Mouse (Mus musculus): ENCODE results near the gene Prcc. TPM values are rescaled to one million over a fixed set of nuclear protein-coding genes. Genes with fewer than 3 reads are reported as not detected.

Prcc gene
- polyA plus RNA-seq, 1 experiment from 2014 or later: 14.2 TPM

DNA sequence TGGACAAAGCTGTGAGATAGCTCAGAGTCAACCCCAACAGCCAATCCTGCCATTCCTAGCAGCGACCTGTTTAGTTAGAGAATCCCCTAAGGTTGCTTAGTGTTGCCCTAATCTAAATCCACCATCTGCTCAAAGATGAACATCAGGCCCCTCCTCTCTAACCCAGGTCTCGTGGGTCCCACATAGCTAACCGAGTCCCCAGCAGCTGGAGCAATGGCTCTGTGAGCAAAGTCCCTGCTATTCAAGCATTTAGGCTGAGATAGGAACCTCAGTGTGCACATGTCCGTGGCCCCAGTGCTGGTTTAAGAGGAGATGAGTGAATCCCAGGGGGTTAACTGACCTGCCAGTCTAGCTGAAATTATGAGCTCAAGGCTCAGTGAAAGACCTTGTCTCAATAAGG is 39.2 kb downstream of the Prcc start:
- Histone ChIP-seq H3K4me2 (no peak overlapping the region), H3K9me3 (ENCODE audit: low read depth, low read length) (no peaks in the 10 kb centered on the region), H3K27ac (ENCODE audit: low read depth) (no peak overlapping the region), H3K4me3 (ENCODE audit: low read depth, low read length) (no peak overlapping the region), H3K4me1 (ENCODE audit: insufficient read depth) (no peaks in the 10 kb centered on the region), H3K27me3 (ENCODE audit: insufficient read depth, low read length) (no peaks in the 10 kb centered on the region), H3K36me3 (ENCODE audit: insufficient read depth) (no peaks in the 10 kb centered on the region), H3K9ac (no peak overlapping the region)
- no peak for DNase-seq
- 60% methylated on average over 4 of the region's 4 CpGs for WGBS
- TF ChIP-seq CTCF (IDR thresholded peaks at IDR 0.05; ENCODE audit: low read depth): no peak
- no peak for ATAC-seq (ENCODE audit: insufficient read depth)

DNA sequence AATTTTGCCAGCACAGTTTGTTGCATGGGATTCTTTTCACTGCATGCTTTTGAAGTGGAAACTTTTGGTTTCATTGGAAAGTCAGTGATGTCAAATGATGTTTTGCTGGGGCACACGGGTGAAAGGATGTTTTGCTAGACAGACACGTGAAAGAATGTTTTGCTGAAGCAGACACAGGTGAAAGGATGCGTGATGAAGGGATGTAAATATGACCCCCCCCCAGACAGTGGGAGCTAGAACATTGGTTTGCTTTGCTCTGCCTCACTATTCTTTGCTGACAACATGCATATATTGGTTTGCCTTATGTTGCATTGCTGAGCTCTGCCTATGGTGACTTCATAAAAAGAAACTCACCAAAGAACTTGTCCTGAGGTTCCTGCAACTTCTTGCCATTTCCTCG is 40.4 kb downstream of the Prcc start:
- Histone ChIP-seq H3K27ac (ENCODE audit: low read depth) (no peak overlapping the region), H3K4me3 (ENCODE audit: low read depth, low read length) (no peak overlapping the region), H3K9me3 (ENCODE audit: low read depth, low read length) (no peaks in the 10 kb centered on the region), H3K36me3 (ENCODE audit: insufficient read depth) (no peaks in the 10 kb centered on the region), H3K27me3 (ENCODE audit: insufficient read depth, low read length) (no peaks in the 10 kb centered on the region), H3K4me1 (ENCODE audit: insufficient read depth) (no peaks in the 10 kb centered on the region), H3K4me2 (no peak overlapping the region), H3K9ac (no peak overlapping the region)
- DNase-seq (no peak), ATAC-seq (ENCODE audit: insufficient read depth) (no peak)
- 69% methylated on average over 4 of the region's 4 CpGs for WGBS
- no peak for TF ChIP-seq CTCF (IDR thresholded peaks at IDR 0.05; ENCODE audit: low read depth)

GRCm38 (mm10) chr3:87840858-87841257 is 44.5 kb downstream of the Prcc start:
- Histone ChIP-seq H3K27me3 (ENCODE audit: insufficient read depth, low read length) (no peaks in the 10 kb centered on the region), H3K4me2 (no peak overlapping the region), H3K9ac (no peak overlapping the region), H3K36me3 (ENCODE audit: insufficient read depth) (no peaks in the 10 kb centered on the region), H3K9me3 (ENCODE audit: low read depth, low read length) (no peaks in the 10 kb centered on the region), H3K4me3 (ENCODE audit: low read depth, low read length) (no peak overlapping the region), H3K27ac (ENCODE audit: low read depth) (no peak overlapping the region), H3K4me1 (ENCODE audit: insufficient read depth) (no peaks in the 10 kb centered on the region)
- DNase-seq (no peak), ATAC-seq (ENCODE audit: insufficient read depth) (no peak)
- TF ChIP-seq CTCF (IDR thresholded peaks at IDR 0.05; ENCODE audit: low read depth): no peak

DNA sequence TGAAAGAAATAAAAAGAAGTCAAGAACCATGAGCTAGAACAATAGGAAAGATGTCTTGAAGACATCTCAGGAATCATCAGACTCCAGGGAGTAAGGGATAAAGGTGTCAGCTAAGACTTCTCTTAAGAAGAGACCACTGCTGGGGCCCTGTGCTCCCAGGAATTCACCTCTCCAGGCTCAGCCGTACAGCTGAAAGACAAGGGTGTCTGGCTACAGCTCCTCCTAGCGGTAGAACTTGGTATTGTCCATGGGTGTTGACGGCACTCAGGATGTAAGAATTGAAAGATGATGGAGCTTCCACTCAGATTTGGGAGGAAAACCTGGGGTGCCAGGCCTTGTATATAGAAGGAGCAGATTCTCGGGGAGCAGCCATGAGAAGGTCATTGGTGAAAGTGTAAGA is 46.8 kb downstream of the Prcc start:
- under 1% methylated on average over 4 of the region's 4 CpGs for WGBS
- ATAC-seq (ENCODE audit: insufficient read depth): no peak
- H3K4me3 ChIP-seq (ENCODE audit: low read depth, low read length): no peak overlapping the region
- H3K9ac ChIP-seq: no peak overlapping the region
- no peaks in the 10 kb centered on the region for H3K9me3 ChIP-seq (ENCODE audit: low read depth, low read length)
- H3K4me2 ChIP-seq: no peak overlapping the region
- no peaks in the 10 kb centered on the region for H3K27me3 ChIP-seq (ENCODE audit: insufficient read depth, low read length)
- peak; percentile 96 for TF ChIP-seq CTCF (IDR thresholded peaks at IDR 0.05; ENCODE audit: low read depth)
- no peak overlapping the region for H3K27ac ChIP-seq (ENCODE audit: low read depth)
- H3K4me1 ChIP-seq (ENCODE audit: insufficient read depth): no peaks in the 10 kb centered on the region
- DNase-seq: peak; percentile 90
- H3K36me3 ChIP-seq (ENCODE audit: insufficient read depth): no peaks in the 10 kb centered on the region

DNA sequence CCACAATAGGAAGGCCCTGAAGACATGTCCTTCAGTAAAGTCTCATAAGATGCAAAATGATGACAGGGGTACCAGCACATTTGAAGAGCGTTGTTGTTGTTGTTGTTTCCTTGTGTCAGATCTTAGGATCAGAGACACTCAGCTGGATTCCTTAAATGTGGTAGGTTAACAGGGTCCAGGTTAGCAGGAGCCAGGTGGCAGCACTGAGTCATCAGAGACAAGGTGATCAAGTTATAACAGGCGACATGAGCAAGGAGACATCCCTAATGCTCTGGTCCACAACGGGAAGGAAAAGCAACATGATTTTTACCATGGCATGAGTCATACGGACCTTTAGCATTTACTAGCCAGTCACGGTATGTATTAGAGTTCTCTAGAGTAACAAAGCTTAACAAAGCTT is 51.9 kb downstream of the Prcc start:
- WGBS: 57% methylated on average over 5 of the region's 5 CpGs
- H3K27me3 ChIP-seq (ENCODE audit: insufficient read depth, low read length): no peaks in the 10 kb centered on the region
- no peaks in the 10 kb centered on the region for H3K36me3 ChIP-seq (ENCODE audit: insufficient read depth)
- no peak overlapping the region for H3K4me3 ChIP-seq (ENCODE audit: low read depth, low read length)
- no peaks in the 10 kb centered on the region for H3K4me1 ChIP-seq (ENCODE audit: insufficient read depth)
- no peaks in the 10 kb centered on the region for H3K9me3 ChIP-seq (ENCODE audit: low read depth, low read length)
- DNase-seq (no peak), ATAC-seq (ENCODE audit: insufficient read depth) (no peak)
- H3K9ac ChIP-seq: no peak overlapping the region
- TF ChIP-seq CTCF (IDR thresholded peaks at IDR 0.05; ENCODE audit: low read depth): 0 out of 2 replicates have a peak, but pooled peaks have one; percentile 13
- no peak overlapping the region for H3K27ac ChIP-seq (ENCODE audit: low read depth)
- H3K4me2 ChIP-seq: no peak overlapping the region

DNA sequence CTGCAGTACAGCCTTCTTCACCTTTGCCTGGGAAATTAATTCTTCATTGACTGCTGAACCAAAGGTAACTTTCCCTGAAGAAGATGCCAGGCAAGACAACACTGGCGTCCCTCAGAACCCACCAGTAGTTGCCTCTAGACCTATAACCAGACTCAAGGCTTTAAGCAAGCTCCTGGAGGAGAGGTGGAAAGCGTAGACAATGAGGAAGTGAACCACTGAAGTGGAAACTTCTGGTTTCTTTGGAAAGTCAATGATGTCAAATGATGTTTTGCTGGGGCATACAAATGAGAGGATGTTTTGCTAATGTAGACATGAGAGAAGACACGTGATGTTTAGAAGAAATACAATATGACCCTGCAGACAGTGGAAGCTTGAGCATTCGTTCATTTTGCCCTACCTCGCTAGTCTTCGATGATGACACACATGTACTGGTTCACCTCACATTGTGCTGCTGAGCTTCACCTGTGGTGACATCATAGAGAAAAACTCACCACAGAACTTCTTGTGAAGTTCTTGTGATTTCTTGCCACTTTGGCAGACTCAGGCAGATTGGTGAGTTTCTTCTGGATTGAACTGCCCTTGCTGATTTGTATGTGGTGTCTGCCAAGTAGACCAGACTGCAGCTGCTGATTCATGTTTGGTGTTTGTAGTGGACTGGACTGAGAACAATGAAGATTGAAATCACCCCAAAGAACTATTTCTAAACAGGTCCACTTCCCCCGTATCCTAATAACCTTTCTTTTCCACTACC is 53.1 kb downstream of the Prcc start:
- H3K4me3 ChIP-seq (ENCODE audit: low read depth, low read length): no peak overlapping the region
- ATAC-seq (ENCODE audit: insufficient read depth): no peak
- H3K27ac ChIP-seq (ENCODE audit: low read depth): no peak overlapping the region
- no peak for DNase-seq
- no peak overlapping the region for H3K9ac ChIP-seq
- H3K4me2 ChIP-seq: no peak overlapping the region
- no peak for TF ChIP-seq CTCF (IDR thresholded peaks at IDR 0.05; ENCODE audit: low read depth)
- 83% methylated on average over 7 of the region's 7 CpGs for WGBS
- H3K9me3 ChIP-seq (ENCODE audit: low read depth, low read length): no peaks in the 10 kb centered on the region
- H3K4me1 ChIP-seq (ENCODE audit: insufficient read depth): no peaks in the 10 kb centered on the region
- no peaks in the 10 kb centered on the region for H3K27me3 ChIP-seq (ENCODE audit: insufficient read depth, low read length)
- no peaks in the 10 kb centered on the region for H3K36me3 ChIP-seq (ENCODE audit: insufficient read depth)

GRCm38 (mm10) chr3:87829025-87829424 is 56.4 kb downstream of the Prcc start:
- Histone ChIP-seq H3K27me3 (ENCODE audit: insufficient read depth, low read length) (no peaks in the 10 kb centered on the region), H3K9ac (no peak overlapping the region), H3K27ac (ENCODE audit: low read depth) (no peak overlapping the region), H3K4me2 (no peak overlapping the region), H3K36me3 (ENCODE audit: insufficient read depth) (no peaks in the 10 kb centered on the region), H3K4me3 (ENCODE audit: low read depth, low read length) (no peak overlapping the region), H3K9me3 (ENCODE audit: low read depth, low read length) (no peaks in the 10 kb centered on the region), H3K4me1 (ENCODE audit: insufficient read depth) (no peaks in the 10 kb centered on the region)
- 45% methylated on average over 10 of the region's 10 CpGs for WGBS
- no peak for TF ChIP-seq CTCF (IDR thresholded peaks at IDR 0.05; ENCODE audit: low read depth)
- DNase-seq (no peak), ATAC-seq (ENCODE audit: insufficient read depth) (no peak)
